ENCODE assay signal across 23 mouse cellular contexts in genomic region chr1:145910637-145911369, GRCm38 (mm10).
A peak's percentile ranks its signal among the peaks of the same experiment; 100 is the strongest.
DNase-seq lines count a peak whose midpoint lies in the region; ATAC-seq and TF ChIP-seq lines count a peak whose summit lies in the region.
"Had no signal": no experiment of that assay in that cellular context is flagged by ENCODE, and none has a peak within 500 bp of the region (broad histone marks: within the 10 kb centered on the region; RNA-seq: fewer than 3 reads in every experiment).

No protein-coding gene starts in this region.

- ATAC-seq in forebrain, postnatal 0 days, result peak; percentile 62
- no peak for ATAC-seq in forebrain, embryonic 11.5 days (replicated peaks; ENCODE audit: low FRiP score)
- ATAC-seq in midbrain, embryonic 14.5 days (ENCODE audit: low FRiP score, low TSS enrichment), result no peak
- peak; percentile 73; the same call in 1 of the 2 replicates for ATAC-seq in midbrain, postnatal 0 days (ENCODE audit: low FRiP score)
- ATAC-seq: activated CD4-positive, CD25-positive, alpha-beta regulatory T cell, adult 4 months; forebrain, embryonic 15.5 days had no signal

- H3K36me3 ChIP-seq in forebrain, postnatal 0 days (ENCODE audit: insufficient read depth), result no peaks in the 10 kb centered on the region
- H3K36me3 ChIP-seq in forebrain, embryonic 11.5 days (ENCODE audit: control insufficient read depth, insufficient read depth, low read length), result no peaks in the 10 kb centered on the region
- no peaks in the 10 kb centered on the region for H3K36me3 ChIP-seq in midbrain, embryonic 14.5 days (ENCODE audit: control insufficient read depth, insufficient read depth, low read length)
- no peaks in the 10 kb centered on the region for H3K36me3 ChIP-seq in midbrain, embryonic 10.5 days
- no peaks in the 10 kb centered on the region for H3K36me3 ChIP-seq in midbrain, postnatal 0 days (ENCODE audit: insufficient read depth, low read length)
- H3K36me3 ChIP-seq in heart, embryonic 10.5 days, result no peaks in the 10 kb centered on the region
- H3K36me3 ChIP-seq: embryonic facial prominence, embryonic 12.5 days; embryonic facial prominence, embryonic 15.5 days; forebrain, embryonic 12.5 days; forebrain, embryonic 15.5 days; hindbrain, embryonic 12.5 days; hindbrain, embryonic 15.5 days had no signal

- no peak overlapping the region for H3K9ac ChIP-seq in forebrain, postnatal 0 days
- H3K9ac ChIP-seq in forebrain, embryonic 11.5 days (ENCODE audit: low read length), result no peak overlapping the region
- H3K9ac ChIP-seq in midbrain, embryonic 14.5 days (replicated peaks; ENCODE audit: low read length), result no peak overlapping the region
- H3K9ac ChIP-seq in midbrain, postnatal 0 days (replicated peaks; ENCODE audit: low read length, poor library complexity, severe bottlenecking), result no peak overlapping the region
- H3K9ac ChIP-seq: embryonic facial prominence, embryonic 12.5 days; embryonic facial prominence, embryonic 15.5 days; forebrain, embryonic 12.5 days; forebrain, embryonic 15.5 days; hindbrain, embryonic 12.5 days; hindbrain, embryonic 15.5 days had no signal

- no peaks in the 10 kb centered on the region for H3K27me3 ChIP-seq in forebrain, postnatal 0 days (ENCODE audit: insufficient read depth, low read length)
- no peaks in the 10 kb centered on the region for H3K27me3 ChIP-seq in forebrain, embryonic 11.5 days (ENCODE audit: control insufficient read depth, insufficient read depth, low read length)
- H3K27me3 ChIP-seq in midbrain, embryonic 14.5 days (ENCODE audit: control insufficient read depth, insufficient read depth, low read length), result no peaks in the 10 kb centered on the region
- no peaks in the 10 kb centered on the region for H3K27me3 ChIP-seq in midbrain, embryonic 10.5 days (ENCODE audit: low read depth, poor library complexity, severe bottlenecking)
- H3K27me3 ChIP-seq in midbrain, postnatal 0 days (ENCODE audit: insufficient read depth, low read length), result no peaks in the 10 kb centered on the region
- no peaks in the 10 kb centered on the region for H3K27me3 ChIP-seq in heart, embryonic 10.5 days (ENCODE audit: insufficient read depth, poor library complexity, severe bottlenecking)
- H3K27me3 ChIP-seq: embryonic facial prominence, embryonic 12.5 days; embryonic facial prominence, embryonic 15.5 days; forebrain, embryonic 12.5 days; forebrain, embryonic 15.5 days; hindbrain, embryonic 12.5 days; hindbrain, embryonic 15.5 days had no signal

- H3K4me3 ChIP-seq in forebrain, postnatal 0 days (ENCODE audit: low read depth, low read length), result no peak overlapping the region
- H3K4me3 ChIP-seq in forebrain, embryonic 11.5 days (ENCODE audit: low read depth, low read length), result no peak overlapping the region
- no peak overlapping the region for H3K4me3 ChIP-seq in midbrain, embryonic 14.5 days (replicated peaks; ENCODE audit: low read depth, low read length)
- H3K4me3 ChIP-seq in midbrain, embryonic 10.5 days, result no peak overlapping the region
- H3K4me3 ChIP-seq in midbrain, postnatal 0 days (ENCODE audit: low read depth, low read length), result no peak overlapping the region
- H3K4me3 ChIP-seq in heart, embryonic 10.5 days, result no peak overlapping the region
- H3K4me3 ChIP-seq: embryonic facial prominence, embryonic 12.5 days; embryonic facial prominence, embryonic 15.5 days; forebrain, embryonic 12.5 days; forebrain, embryonic 15.5 days; heart, adult 2 months; hindbrain, embryonic 12.5 days; hindbrain, embryonic 15.5 days had no signal

- H3K27ac ChIP-seq in forebrain, postnatal 0 days (ENCODE audit: low read depth, low read length), result no peak overlapping the region
- no peak overlapping the region for H3K27ac ChIP-seq in forebrain, embryonic 11.5 days (ENCODE audit: low read depth, low read length)
- H3K27ac ChIP-seq in midbrain, embryonic 14.5 days (replicated peaks; ENCODE audit: low read depth, low read length), result no peak overlapping the region
- no peak overlapping the region for H3K27ac ChIP-seq in midbrain, embryonic 10.5 days (replicated peaks)
- no peak overlapping the region for H3K27ac ChIP-seq in midbrain, postnatal 0 days (ENCODE audit: low read depth, low read length)
- H3K27ac ChIP-seq in heart, embryonic 10.5 days, result no peak overlapping the region
- H3K27ac ChIP-seq: embryonic facial prominence, embryonic 12.5 days; embryonic facial prominence, embryonic 15.5 days; forebrain, embryonic 12.5 days; forebrain, embryonic 15.5 days; heart, adult 2 months; hindbrain, embryonic 12.5 days; hindbrain, embryonic 15.5 days had no signal

- no peaks in the 10 kb centered on the region for H3K9me3 ChIP-seq in forebrain, postnatal 0 days (ENCODE audit: low read length)
- no peaks in the 10 kb centered on the region for H3K9me3 ChIP-seq in forebrain, embryonic 11.5 days (ENCODE audit: control insufficient read depth, low read length)
- no peaks in the 10 kb centered on the region for H3K9me3 ChIP-seq in midbrain, embryonic 14.5 days (ENCODE audit: control insufficient read depth, low read length)
- H3K9me3 ChIP-seq in midbrain, embryonic 10.5 days (replicated peaks), result no peaks in the 10 kb centered on the region
- H3K9me3 ChIP-seq in midbrain, postnatal 0 days (ENCODE audit: low read length), result no peaks in the 10 kb centered on the region
- no peaks in the 10 kb centered on the region for H3K9me3 ChIP-seq in heart, embryonic 10.5 days
- H3K9me3 ChIP-seq: embryonic facial prominence, embryonic 12.5 days; embryonic facial prominence, embryonic 15.5 days; forebrain, embryonic 12.5 days; forebrain, embryonic 15.5 days; hindbrain, embryonic 15.5 days had no signal

- no peaks in the 10 kb centered on the region for H3K4me1 ChIP-seq in forebrain, postnatal 0 days (ENCODE audit: insufficient read depth)
- no peaks in the 10 kb centered on the region for H3K4me1 ChIP-seq in forebrain, embryonic 11.5 days (replicated peaks; ENCODE audit: control insufficient read depth, insufficient read depth, low read length)
- no peaks in the 10 kb centered on the region for H3K4me1 ChIP-seq in midbrain, embryonic 14.5 days (ENCODE audit: control insufficient read depth, insufficient read depth, low read length)
- no peaks in the 10 kb centered on the region for H3K4me1 ChIP-seq in midbrain, embryonic 10.5 days
- H3K4me1 ChIP-seq in midbrain, postnatal 0 days (ENCODE audit: insufficient read depth, low read length), result no peaks in the 10 kb centered on the region
- H3K4me1 ChIP-seq in heart, embryonic 10.5 days, result no peaks in the 10 kb centered on the region
- H3K4me1 ChIP-seq: embryonic facial prominence, embryonic 12.5 days; embryonic facial prominence, embryonic 15.5 days; forebrain, embryonic 12.5 days; forebrain, embryonic 15.5 days; hindbrain, embryonic 12.5 days; hindbrain, embryonic 15.5 days had no signal

- H3K4me2 ChIP-seq in forebrain, postnatal 0 days (ENCODE audit: low read depth), result no peak overlapping the region
- H3K4me2 ChIP-seq in forebrain, embryonic 11.5 days (ENCODE audit: low read depth, low read length, severe bottlenecking), result no peak overlapping the region
- H3K4me2 ChIP-seq in midbrain, embryonic 14.5 days (ENCODE audit: low read length), result no peak overlapping the region
- H3K4me2 ChIP-seq in midbrain, postnatal 0 days (ENCODE audit: low read depth, low read length, poor library complexity, severe bottlenecking), result no peak overlapping the region
- H3K4me2 ChIP-seq: embryonic facial prominence, embryonic 12.5 days; embryonic facial prominence, embryonic 15.5 days; forebrain, embryonic 12.5 days; forebrain, embryonic 15.5 days; heart, embryonic 11.5 days; hindbrain, embryonic 12.5 days; hindbrain, embryonic 15.5 days had no signal

- WGBS in forebrain, postnatal 0 days, result 65% methylated on average over 3 of the region's 3 CpGs
- WGBS in forebrain, embryonic 11.5 days, result 85% methylated on average over 3 of the region's 3 CpGs
- WGBS in midbrain, embryonic 14.5 days, result 74% methylated on average over 3 of the region's 3 CpGs
- 81% methylated on average over 3 of the region's 3 CpGs for WGBS in midbrain, embryonic 10.5 days
- WGBS in midbrain, postnatal 0 days, result 56% methylated on average over 3 of the region's 3 CpGs
- 79% methylated on average over 3 of the region's 3 CpGs for WGBS in heart, embryonic 10.5 days

- TF ChIP-seq CTCF in forebrain, postnatal 0 days (IDR thresholded peaks at IDR 0.05; ENCODE audit: low read depth), result no peak
- no peak for TF ChIP-seq CTCF in midbrain, postnatal 0 days (IDR thresholded peaks at IDR 0.05)

- DNase-seq in forebrain, postnatal 0 days, result peak; percentile 12
- no peak for DNase-seq in forebrain, embryonic 11.5 days (ENCODE audit: low spot score)
- peak; percentile 26 for DNase-seq in midbrain, embryonic 14.5 days
- no peak for DNase-seq in midbrain, embryonic 10.5 days (ENCODE audit: low spot score)
- no peak for DNase-seq in midbrain, postnatal 0 days (ENCODE audit: low spot score)
- no peak for DNase-seq in heart, embryonic 10.5 days (ENCODE audit: low spot score)
- DNase-seq: adrenal gland, adult 8-10 months; adrenal gland, postnatal 25 days; cerebellum, adult 11 months; cerebellum, adult 2 months; cerebellum, adult 9-11 months; cerebellum, postnatal 25 days; gastrocnemius, postnatal 10 days; gastrocnemius, postnatal 36 days; heart, adult 2 months had no signal

Comparison
In these comparisons a context has a peak if more than half of its experiments do, and no peak if none do; other contexts are left out.
1. ATAC-seq: peak in forebrain, postnatal 0 days (single experiment) and midbrain, postnatal 0 days (single experiment); none in forebrain, embryonic 11.5 days (single experiment) and midbrain, embryonic 14.5 days (single experiment).
2. DNase-seq: peak in forebrain, postnatal 0 days (single experiment) and midbrain, embryonic 14.5 days (single experiment); none in forebrain, embryonic 11.5 days (single experiment), midbrain, embryonic 10.5 days (single experiment), midbrain, postnatal 0 days (single experiment) and heart, embryonic 10.5 days (single experiment).